Mouse (Mus musculus) splenic B cell, adult 2 months (primary cell): ENCODE measurements at regions not wholly inside any gene's neighbourhood (a gene's known extent, or its start where the extent isn't known, plus 50 kb on each side); places are given as distances from the start of the nearest gene placed in this dataset.

ENCODE experiments used
- DNase-seq: peaks from one replicate; pipeline ENCODE4 v3.0.0-alpha.2; 2011; ENCODE audit warnings: low read depth, low spot score
- H3K27me3 ChIP-seq: 2 replicates; pipeline ENCODE4 v1.6.1; 2012; ENCODE audit warnings: mild to moderate bottlenecking, low read length, moderate library complexity, mixed read lengths; ENCODE audit not compliant: control insufficient read depth, poor library complexity, insufficient read depth, severe bottlenecking
- H3K36me3 ChIP-seq: 2 replicates; pipeline ENCODE4 v1.6.1; 2012; ENCODE audit warnings: mild to moderate bottlenecking, low read length, moderate library complexity, mixed read lengths; ENCODE audit not compliant: control insufficient read depth, poor library complexity, insufficient read depth, severe bottlenecking

- no peaks in the 10 kb centered on the region for H3K36me3 ChIP-seq
- no peaks in the 10 kb centered on the region for H3K27me3 ChIP-seq
- DNase-seq, result no peak
Observed at GRCm38 (mm10) chr1:154080505-154081380, 120.2 kb upstream of the Zfp648 start.

DNA sequence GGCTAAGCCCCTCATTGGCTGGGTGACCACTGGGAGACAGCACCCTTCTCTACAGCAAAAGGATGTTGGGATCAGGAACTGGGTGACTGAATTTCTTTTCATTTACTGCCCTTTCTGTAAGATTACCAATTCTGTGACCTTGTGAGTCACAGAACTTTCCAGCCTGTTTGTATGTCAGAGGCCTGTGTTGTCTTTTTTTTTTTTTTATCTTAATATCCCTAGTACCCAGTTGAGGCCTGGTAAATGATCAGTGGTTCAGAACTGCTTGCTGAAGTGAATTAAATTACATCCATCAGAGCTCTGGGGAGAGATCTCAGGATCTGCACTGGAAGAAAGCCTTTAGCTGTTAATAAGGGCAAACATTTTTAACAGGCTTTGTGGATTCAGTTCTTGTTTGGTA lies 114.8 kb upstream of the Zfp648 start:
- no peaks in the 10 kb centered on the region for H3K27me3 ChIP-seq
- DNase-seq, result no peak

GRCm38 (mm10) chr1:154089815-154090214 lies 111.2 kb upstream of the Zfp648 start:
- DNase-seq, result no peak
- H3K36me3 ChIP-seq, result no peaks in the 10 kb centered on the region
- H3K27me3 ChIP-seq, result no peaks in the 10 kb centered on the region

More for the DNA sequence above, 114.8 kb upstream of the Zfp648 start:
- no peaks in the 10 kb centered on the region for H3K36me3 ChIP-seq

DNA sequence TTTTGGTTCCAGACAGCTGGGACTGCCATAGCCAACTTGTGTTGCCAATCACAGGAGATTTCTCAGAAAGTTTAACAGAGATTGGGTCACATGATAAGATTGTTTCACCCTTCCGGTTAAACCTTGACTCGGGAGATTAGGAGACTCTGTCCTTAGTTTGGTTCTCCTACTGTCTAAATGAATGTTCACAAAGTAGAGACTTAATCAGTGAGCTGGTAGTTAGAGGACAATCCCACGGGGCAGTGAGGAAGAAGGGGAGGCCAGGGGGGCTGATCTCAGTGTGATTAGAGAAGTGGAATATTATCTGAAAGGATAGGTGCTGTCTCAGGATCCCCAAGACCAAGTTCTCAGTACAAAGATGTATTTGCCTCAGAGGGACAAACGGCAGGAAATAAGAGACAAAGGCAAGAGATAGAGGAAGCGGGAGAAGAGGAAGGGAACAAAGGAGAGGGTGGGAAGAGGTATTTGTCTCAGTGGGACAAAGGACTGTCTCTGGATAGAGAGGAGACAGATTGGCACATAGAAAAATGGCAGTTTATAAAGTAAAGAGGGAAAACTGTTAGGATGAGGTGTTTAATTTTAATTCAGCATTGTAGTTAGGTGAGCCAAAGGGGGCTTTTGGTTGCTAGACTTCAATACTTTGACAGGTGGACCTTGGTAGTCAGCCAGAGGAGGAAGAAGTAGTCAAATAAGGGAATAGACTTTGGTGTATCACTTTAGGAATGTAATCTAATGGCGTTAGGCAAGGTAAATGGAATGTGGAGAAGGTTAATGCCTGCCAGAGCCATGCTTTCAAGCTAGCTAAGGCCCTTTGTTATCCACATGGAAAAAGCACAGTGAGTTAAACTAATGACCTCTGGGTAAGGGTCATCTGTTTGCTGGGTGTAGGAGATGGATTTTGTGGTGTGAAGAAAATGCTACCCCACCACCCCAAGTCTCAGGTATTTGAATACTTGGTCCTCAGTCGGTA lies 110.2 kb upstream of the Zfp648 start:
- Histone ChIP-seq H3K36me3 (no peaks in the 10 kb centered on the region), H3K27me3 (no peaks in the 10 kb centered on the region)
- DNase-seq, result no peak

DNA sequence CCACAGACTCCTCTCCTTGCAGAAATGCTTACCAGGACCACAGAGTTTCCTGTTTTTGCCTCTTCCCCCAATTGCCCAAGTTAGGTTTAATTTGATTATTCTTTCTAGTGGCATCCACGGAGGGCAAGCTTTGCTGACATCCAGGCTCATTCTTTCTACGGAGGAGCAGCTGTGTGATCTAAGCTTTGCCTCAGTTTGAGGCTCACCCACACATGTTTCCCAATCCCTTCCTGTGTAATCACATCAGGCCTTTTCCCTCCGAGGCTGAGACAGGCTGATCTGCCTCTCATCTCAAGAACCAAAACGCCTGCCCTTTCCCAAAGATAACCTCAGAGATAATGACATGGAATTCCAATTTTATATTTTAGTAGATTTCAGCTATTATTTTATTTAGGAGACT lies 107.4 kb upstream of the Zfp648 start:
- Histone ChIP-seq H3K27me3 (no peaks in the 10 kb centered on the region), H3K36me3 (no peaks in the 10 kb centered on the region)
- no peak for DNase-seq

DNA sequence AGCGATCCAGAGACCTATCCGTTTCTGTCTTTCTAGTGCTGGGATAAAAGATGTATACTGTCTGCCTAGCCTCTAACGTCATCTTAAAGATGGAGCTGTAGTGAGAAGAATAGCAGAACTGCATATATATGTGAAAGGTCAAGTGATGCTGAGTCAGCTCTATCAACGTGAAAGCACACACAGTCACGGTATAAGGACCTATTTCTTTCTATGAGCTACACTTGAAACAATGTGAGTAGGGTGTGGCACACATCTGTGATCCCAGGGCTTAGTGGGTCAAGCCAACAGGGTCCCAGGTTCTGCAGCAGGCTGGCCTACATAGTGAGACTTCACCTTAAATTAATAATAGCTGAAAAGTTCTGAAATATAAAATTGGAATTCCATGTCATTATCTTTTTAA lies 106.6 kb upstream of the Zfp648 start:
- Histone ChIP-seq H3K36me3 (no peaks in the 10 kb centered on the region), H3K27me3 (no peaks in the 10 kb centered on the region)
- no peak for DNase-seq

DNA sequence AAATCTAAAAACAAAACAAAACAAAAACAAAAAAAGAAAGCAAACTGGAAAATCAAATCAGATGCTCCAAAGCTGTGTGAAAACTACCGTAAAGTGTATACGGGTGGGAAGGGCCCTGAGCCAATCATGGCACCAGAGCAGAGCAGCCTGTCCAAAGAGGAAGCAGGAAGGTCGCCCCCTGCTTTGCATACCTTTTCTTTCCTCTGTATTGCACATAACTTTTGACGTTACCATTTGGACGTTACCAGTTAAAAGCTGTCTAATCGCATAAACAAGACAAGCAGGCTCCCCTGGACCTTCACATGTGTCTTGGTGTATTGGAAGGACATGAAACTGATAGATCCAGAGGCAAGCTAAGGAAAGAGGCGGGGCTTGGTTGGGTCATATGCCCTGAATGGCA lies 104.9 kb upstream of the Zfp648 start:
- peak; percentile 35 for DNase-seq
- Histone ChIP-seq H3K36me3 (no peaks in the 10 kb centered on the region), H3K27me3 (no peaks in the 10 kb centered on the region)

- Histone ChIP-seq H3K36me3 (no peaks in the 10 kb centered on the region), H3K27me3 (no peaks in the 10 kb centered on the region)
- no peak for DNase-seq
Observed at GRCm38 (mm10) chr1:154096911-154097310, 104.1 kb upstream of the Zfp648 start.

- Histone ChIP-seq H3K27me3 (no peaks in the 10 kb centered on the region), H3K36me3 (no peaks in the 10 kb centered on the region)
- DNase-seq, result peak; percentile 49
Observed at GRCm38 (mm10) chr1:154097656-154098055, 103.3 kb upstream of the Zfp648 start.

GRCm38 (mm10) chr1:154100556-154100955 lies 100.4 kb upstream of the Zfp648 start:
- H3K27me3 ChIP-seq, result no peaks in the 10 kb centered on the region
- H3K36me3 ChIP-seq, result no peaks in the 10 kb centered on the region
- DNase-seq, result no peak

- Histone ChIP-seq H3K27me3 (no peaks in the 10 kb centered on the region), H3K36me3 (no peaks in the 10 kb centered on the region)
- DNase-seq, result no peak
Observed at GRCm38 (mm10) chr1:154101433-154101832, 99.6 kb upstream of the Zfp648 start.

- no peak for DNase-seq
- Histone ChIP-seq H3K36me3 (no peaks in the 10 kb centered on the region), H3K27me3 (no peaks in the 10 kb centered on the region)
Observed at GRCm38 (mm10) chr1:154102191-154102590, 98.8 kb upstream of the Zfp648 start.

DNA sequence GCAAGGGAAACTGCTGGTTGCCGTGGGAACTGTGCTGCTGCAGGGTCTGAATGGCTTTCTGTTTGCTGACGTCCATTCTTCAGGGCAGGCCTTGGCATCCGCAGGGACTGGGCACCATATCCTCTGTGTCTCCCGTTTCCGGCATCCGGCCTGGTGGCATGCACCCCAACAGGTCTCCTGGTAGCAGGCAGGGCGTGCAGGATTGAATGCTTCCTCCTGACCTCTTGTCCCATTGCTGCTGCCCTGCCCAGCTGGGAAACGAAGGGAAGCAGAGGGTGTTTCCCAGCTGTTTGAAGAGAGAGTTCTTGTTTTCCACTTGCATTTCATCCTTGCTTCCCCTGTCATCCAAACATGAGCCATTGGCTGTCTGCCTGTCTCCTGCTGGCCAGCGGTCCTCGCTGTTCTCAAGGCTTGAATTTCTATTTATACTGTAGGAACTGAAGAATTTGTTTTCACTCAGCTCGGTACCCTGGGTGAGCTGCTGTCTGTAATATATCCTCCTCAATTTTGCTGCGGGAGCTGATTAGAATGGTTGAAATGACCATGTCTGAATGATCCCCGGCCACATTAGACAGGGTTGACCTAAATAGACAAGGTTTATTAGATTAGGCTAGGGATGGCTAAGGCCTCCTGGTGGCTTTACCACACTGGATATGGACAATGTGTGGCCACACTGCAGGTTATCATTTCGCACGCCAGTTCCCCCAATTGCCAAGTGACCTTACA lies 98.0 kb upstream of the Zfp648 start:
- Histone ChIP-seq H3K36me3 (no peaks in the 10 kb centered on the region), H3K27me3 (no peaks in the 10 kb centered on the region)
- DNase-seq, result no peak

- H3K36me3 ChIP-seq, result no peaks in the 10 kb centered on the region
- peak; percentile 63 for DNase-seq
- no peaks in the 10 kb centered on the region for H3K27me3 ChIP-seq
Observed at GRCm38 (mm10) chr1:154103597-154103923, 97.4 kb upstream of the Zfp648 start.
